Mouse (Mus musculus) heart, postnatal 0 days (tissue): ENCODE measurements around the gene Mtmr12. TPM values are rescaled to one million over a fixed set of nuclear protein-coding genes. Genes with fewer than 3 reads are reported as not detected.
"Not testable (repeated sequence)": the region's sequence is repeated elsewhere in the genome, so short reads cannot be mapped to it uniquely, and the experiment has no call there.

Experiments
- ATAC-seq: fragments of 200-750 bp; cut with Nextera tagmentation; 2 replicates; pipeline ENCODE4 v1.8.0; 2017; ENCODE audit warnings: low read depth, moderate number of reproducible peaks, moderate library complexity; ENCODE audit not compliant: insufficient read depth
- DNase-seq: peaks from one replicate; pipeline ENCODE4 v3.0.0-alpha.2; 2016; ENCODE audit warnings: low spot score
- H3K27ac ChIP-seq: fragments of 300-500 bp; sonication (generic); 2 replicates; pipeline ENCODE4 v1.5.1; 2014; ENCODE audit warnings: low read depth, mild to moderate bottlenecking
- H3K27me3 ChIP-seq: fragments of 300-500 bp; sonication (generic); 2 replicates; pipeline ENCODE4 v1.6.1; 2014; ENCODE audit warnings: low read length, mixed read lengths; ENCODE audit not compliant: control insufficient read depth, insufficient read depth
- H3K36me3 ChIP-seq: fragments of 300-500 bp; sonication (generic); replicated peaks from 2 replicates; pipeline ENCODE4 v1.6.1; 2014; ENCODE audit warnings: low read length, mixed read lengths; ENCODE audit not compliant: control insufficient read depth, insufficient read depth
- H3K4me1 ChIP-seq: fragments of 300-500 bp; sonication (generic); 2 replicates; pipeline ENCODE4 v1.6.1; 2014; ENCODE audit warnings: antibody characterized with exemption; ENCODE audit not compliant: control insufficient read depth, insufficient read depth
- H3K4me2 ChIP-seq: fragments of 300-500 bp; sonication (generic); 2 replicates; pipeline ENCODE4 v1.6.1; 2014; ENCODE audit warnings: low read depth, mild to moderate bottlenecking, low read length, moderate library complexity
- H3K4me3 ChIP-seq: fragments of 300-500 bp; sonication (generic); 2 replicates; pipeline ENCODE4 v1.5.1; 2014; ENCODE audit warnings: low read depth, low read length
- H3K9ac ChIP-seq: fragments of 300-500 bp; sonication (generic); replicated peaks from 2 replicates; pipeline ENCODE4 v1.6.1; 2014; ENCODE audit warnings: low read depth, low read length, mixed read lengths
- H3K9me3 ChIP-seq: fragments of 300-500 bp; sonication (generic); replicated peaks from 2 replicates; pipeline ENCODE4 v1.6.1; 2016; ENCODE audit warnings: low read length; ENCODE audit not compliant: control insufficient read depth
- CTCF ChIP-seq: IDR thresholded peaks from 2 replicates; pipeline ENCODE4 v1.5.1; 2016; ENCODE audit warnings: antibody characterized with exemption, control low read depth, low read depth
- EP300 ChIP-seq: IDR thresholded peaks from 2 replicates; pipeline ENCODE4 v1.6.1; 2016; ENCODE audit warnings: antibody characterized with exemption, low read depth
- WGBS: fragments of 180-500 bp; shearing (Covaris S2); extraction: QIAGEN DNeasy Blood & Tissue Kit; methylation state at CpG from one replicate; pipeline ENCODE4 v1.1.7; 2014; 5-methylcytosine and 5-hydroxymethylcytosine counted together
- polyA plus RNA-seq: library from polyadenylated mRNA; unstranded; fragments of >200 nt; fragmentation: Nextera tagmentation; extraction: Ambion mirVana; gene quantifications from 2 replicates; pipeline ENCODE4 v1.2.1, GENCODE M21; 2015
- total RNA-seq: library from RNA; depleted of rRNA; stranded (reverse); fragments of >200 nt; gene quantifications from 2 replicates; pipeline ENCODE4 v1.2.3, GENCODE M21; 2014; ENCODE audit warnings: low replicate concordance

The Mtmr12 gene
- total and polyA plus RNA-seq, 2 experiments from 2014 or later, result 5.4 to 9.8 TPM

DNA sequence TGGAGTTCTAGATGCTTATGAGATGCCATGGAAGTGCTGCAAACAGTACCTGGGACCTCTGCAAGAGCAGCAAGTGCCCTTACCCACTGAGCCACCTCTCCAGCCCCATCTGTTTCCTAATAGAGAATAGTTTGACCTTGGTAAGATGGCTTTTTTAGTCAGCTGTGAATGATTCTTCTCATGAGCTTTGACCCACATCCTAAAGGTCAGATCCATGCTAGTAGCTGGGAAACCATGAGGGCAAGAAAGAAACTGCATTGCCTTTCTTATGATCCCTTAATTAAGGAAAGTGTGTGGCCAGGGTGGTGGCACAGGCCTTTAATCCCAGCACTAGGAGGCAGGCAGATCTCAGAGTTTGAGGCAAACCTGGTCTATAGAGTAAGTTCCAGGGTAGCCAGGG is 3.0 kb upstream of the Mtmr12 start:
- Histone ChIP-seq H3K4me2 (no peak overlapping the region), H3K4me1 (peaks cover 14% of the 10 kb centered on the region), H3K4me3 (no peak overlapping the region), H3K27ac (no peak overlapping the region), H3K9me3 (no peaks in the 10 kb centered on the region), H3K9ac (no peak overlapping the region), H3K36me3 (no peaks in the 10 kb centered on the region), H3K27me3 (no peaks in the 10 kb centered on the region)
- no peak for DNase-seq
- TF ChIP-seq EP300, result no peak
- TF ChIP-seq CTCF, result no peak
- no peak for ATAC-seq

- DNase-seq (no peak), ATAC-seq (no peak)
- Histone ChIP-seq H3K27ac (no peak overlapping the region), H3K4me1 (peaks cover 19% of the 10 kb centered on the region), H3K9me3 (no peaks in the 10 kb centered on the region), H3K4me2 (no peak overlapping the region), H3K4me3 (no peak overlapping the region), H3K27me3 (no peaks in the 10 kb centered on the region), H3K36me3 (no peaks in the 10 kb centered on the region), H3K9ac (no peak overlapping the region)
- WGBS, result 91% methylated on average over 3 of the region's 3 CpGs
- TF ChIP-seq EP300, result no peak
- TF ChIP-seq CTCF, result no peak
Observed at GRCm38 (mm10) chr15:12202456-12202855, 2.4 kb upstream of the Mtmr12 start.

- H3K4me3 ChIP-seq, H3K27me3 ChIP-seq, H3K27ac ChIP-seq, H3K4me2 ChIP-seq, DNase-seq, H3K36me3 ChIP-seq, H3K9me3 ChIP-seq, H3K9ac ChIP-seq, ATAC-seq: not testable (repeated sequence)
- WGBS, result 86% methylated on average over 5 of the region's 5 CpGs
- H3K4me1 ChIP-seq, result peaks cover 19% of the 10 kb centered on the region
Observed at GRCm38 (mm10) chr15:12203008-12203407, 1.8 kb upstream of the Mtmr12 start.

- no peaks in the 10 kb centered on the region for H3K36me3 ChIP-seq
- 34% methylated on average over 10 of the region's 10 CpGs for WGBS
- no peaks in the 10 kb centered on the region for H3K9me3 ChIP-seq
- peak overlapping the region; percentile 91 for H3K27ac ChIP-seq
- no peak for ATAC-seq
- peaks cover 19% of the 10 kb centered on the region for H3K4me1 ChIP-seq
- peak overlapping the region; percentile 96 for H3K4me3 ChIP-seq
- no peaks in the 10 kb centered on the region for H3K27me3 ChIP-seq
- peak; percentile 12 for DNase-seq
- H3K9ac ChIP-seq, result peak overlapping the region; percentile 43; the same call in 1 of the 2 replicates
- TF ChIP-seq CTCF (no peak), EP300 (no peak)
- peak overlapping the region; percentile 70 for H3K4me2 ChIP-seq
Observed at GRCm38 (mm10) chr15:12203512-12204318, 1.1 kb upstream of the Mtmr12 start.

GRCm38 (mm10) chr15:12205160-12205901 is 503 bp downstream of the Mtmr12 start:
- H3K4me1 ChIP-seq, result peaks cover 19% of the 10 kb centered on the region
- H3K4me3 ChIP-seq, result peak overlapping the region; percentile 96
- H3K27ac ChIP-seq, result peak overlapping the region; percentile 93
- H3K9me3 ChIP-seq, result no peaks in the 10 kb centered on the region
- no peaks in the 10 kb centered on the region for H3K36me3 ChIP-seq
- peak; percentile 67 for ATAC-seq
- peak; percentile 39 for DNase-seq
- TF ChIP-seq EP300 (no peak), CTCF (no peak)
- H3K4me2 ChIP-seq, result peak overlapping the region; percentile 77
- H3K9ac ChIP-seq, result peak overlapping the region; percentile 96
- no peaks in the 10 kb centered on the region for H3K27me3 ChIP-seq
- under 1% methylated on average over 49 of the region's 73 CpGs for WGBS
